Mouse (Mus musculus): ENCODE data around the gene Esrrg. TPM values are rescaled to one million over a fixed set of nuclear protein-coding genes. Genes with fewer than 3 reads are reported as not detected.

Esrrg gene
- polyA plus RNA-seq, 1 experiment from 2014 or later, result 21.2 TPM

DNA sequence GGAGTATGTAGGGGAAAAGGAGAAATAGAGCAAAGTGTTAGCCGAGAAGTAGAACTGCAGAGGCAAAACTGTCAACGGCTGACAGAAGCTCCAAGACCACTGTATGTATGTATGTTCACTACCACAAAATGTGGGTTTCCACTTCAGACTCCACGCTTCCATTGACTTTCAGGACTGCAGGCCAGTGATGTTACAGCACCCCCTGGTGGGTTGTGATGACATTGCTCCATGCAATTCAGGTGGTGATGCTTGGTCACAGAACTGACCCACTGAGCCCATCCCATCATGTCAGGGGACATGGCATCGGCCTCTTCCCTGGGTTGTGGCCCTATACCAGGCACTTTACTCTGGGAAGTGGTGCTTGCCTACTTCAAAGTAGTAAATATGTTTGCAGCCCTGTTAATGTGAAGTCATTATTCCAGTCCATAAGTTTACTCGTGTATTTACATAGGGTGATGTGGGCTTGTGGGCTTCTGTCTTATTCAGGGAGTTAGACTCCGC is 517.0 kb downstream of the Esrrg start:
- no peaks in the 10 kb centered on the region for H3K27me3 ChIP-seq (replicated peaks)
- no peak overlapping the region for H3K9ac ChIP-seq
- WGBS, result 89% methylated on average over 6 of the region's 6 CpGs
- no peaks in the 10 kb centered on the region for H3K36me3 ChIP-seq
- H3K9me3 ChIP-seq, result no peaks in the 10 kb centered on the region
- H3K27ac ChIP-seq (replicated peaks), result no peak overlapping the region
- no peak overlapping the region for H3K4me3 ChIP-seq
- H3K4me2 ChIP-seq, result no peak overlapping the region
- peaks cover 19% of the 10 kb centered on the region for H3K4me1 ChIP-seq
- ATAC-seq (ENCODE audit: extremely low read depth, insufficient number of reproducible peaks, low FRiP score, low TSS enrichment), result no peak

DNA sequence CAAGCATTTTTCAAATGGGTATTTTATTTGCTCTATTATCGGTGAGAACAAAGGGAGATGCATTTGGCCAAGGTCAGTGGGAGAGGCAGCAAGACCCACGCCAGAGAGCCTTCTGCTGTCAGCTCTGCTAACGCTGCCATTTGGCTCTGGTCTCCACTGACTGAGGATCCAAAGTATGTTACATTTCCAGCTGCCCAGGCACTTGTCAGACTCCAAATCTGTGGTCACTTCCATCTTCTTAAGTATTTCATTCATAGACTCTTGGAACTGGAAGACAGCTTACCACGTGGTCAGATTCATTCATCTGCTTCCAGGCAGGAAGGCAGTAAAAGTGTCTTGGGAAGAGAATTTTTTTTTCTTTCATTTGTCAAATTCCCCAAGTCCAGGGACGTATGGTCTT is 527.5 kb downstream of the Esrrg start:
- WGBS, result 55% methylated on average over 5 of the region's 5 CpGs

DNA sequence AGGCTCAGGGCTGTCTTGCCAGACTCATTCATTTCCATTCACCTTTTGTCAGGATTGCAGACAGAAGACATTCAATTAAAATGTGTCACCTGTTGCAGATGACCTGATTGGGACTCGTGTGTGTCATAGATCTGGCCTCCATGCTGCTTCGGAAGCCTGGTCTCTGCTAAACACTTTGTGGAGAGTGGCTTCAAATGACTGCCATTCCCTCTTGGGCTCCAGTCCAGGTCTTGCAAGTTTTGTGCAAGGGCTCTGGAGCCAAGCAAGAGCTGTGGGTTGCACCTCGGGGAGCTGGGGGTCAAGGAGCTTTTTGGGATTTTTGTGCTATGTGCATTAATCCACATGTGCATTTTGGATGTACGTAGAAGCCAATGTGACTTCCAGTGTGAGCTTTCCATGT is 530.9 kb downstream of the Esrrg start:
- no peak overlapping the region for H3K9ac ChIP-seq
- ATAC-seq (ENCODE audit: extremely low read depth, insufficient number of reproducible peaks, low FRiP score, low TSS enrichment), result no peak
- WGBS, result 52% methylated on average over 4 of the region's 4 CpGs
- no peak overlapping the region for H3K27ac ChIP-seq (replicated peaks)
- no peak overlapping the region for H3K4me3 ChIP-seq
- H3K9me3 ChIP-seq, result no peaks in the 10 kb centered on the region
- no peaks in the 10 kb centered on the region for H3K36me3 ChIP-seq
- no peaks in the 10 kb centered on the region for H3K27me3 ChIP-seq (replicated peaks)
- no peak overlapping the region for H3K4me2 ChIP-seq
- peaks cover 13% of the 10 kb centered on the region for H3K4me1 ChIP-seq

More for the DNA sequence above, 527.5 kb downstream of the Esrrg start:
- H3K9ac ChIP-seq, result no peak overlapping the region
- H3K4me1 ChIP-seq, result peaks cover 13% of the 10 kb centered on the region
- ATAC-seq (ENCODE audit: extremely low read depth, insufficient number of reproducible peaks, low FRiP score, low TSS enrichment), result no peak
- 0 out of 2 replicates have a peak, but pooled peaks cover 9% of the 10 kb centered on the region for H3K36me3 ChIP-seq
- no peaks in the 10 kb centered on the region for H3K27me3 ChIP-seq (replicated peaks)
- H3K4me3 ChIP-seq, result no peak overlapping the region
- H3K9me3 ChIP-seq, result no peaks in the 10 kb centered on the region
- H3K27ac ChIP-seq (replicated peaks), result no peak overlapping the region
- H3K4me2 ChIP-seq, result no peak overlapping the region

DNA sequence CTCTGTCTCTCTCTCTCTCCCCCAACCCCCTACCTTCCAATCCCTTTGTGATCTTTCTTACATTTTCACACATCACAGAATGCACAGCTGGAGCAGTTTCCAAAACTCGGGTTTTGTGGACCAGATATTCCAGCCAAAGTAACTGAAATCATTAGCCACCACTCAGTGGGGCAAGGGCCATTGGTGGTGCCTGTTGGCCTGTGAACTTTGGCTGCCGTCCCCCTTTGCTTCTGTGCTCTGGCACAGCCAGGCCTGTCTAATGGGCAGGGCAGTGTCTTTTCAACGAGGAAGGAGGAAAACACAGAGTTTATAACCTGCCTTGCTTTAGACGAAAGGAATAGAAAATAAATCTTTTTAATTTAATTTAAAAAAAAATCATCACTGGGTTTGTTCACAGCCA is 531.6 kb downstream of the Esrrg start:
- Histone ChIP-seq H3K36me3 (no peaks in the 10 kb centered on the region), H3K4me3 (no peak overlapping the region), H3K9ac (no peak overlapping the region), H3K27ac (replicated peaks) (no peak overlapping the region), H3K27me3 (replicated peaks) (no peaks in the 10 kb centered on the region), H3K9me3 (no peaks in the 10 kb centered on the region), H3K4me2 (no peak overlapping the region), H3K4me1 (peaks cover 13% of the 10 kb centered on the region)
- ATAC-seq (ENCODE audit: extremely low read depth, insufficient number of reproducible peaks, low FRiP score, low TSS enrichment), result no peak
- 72% methylated on average over 4 of the region's 4 CpGs for WGBS

DNA sequence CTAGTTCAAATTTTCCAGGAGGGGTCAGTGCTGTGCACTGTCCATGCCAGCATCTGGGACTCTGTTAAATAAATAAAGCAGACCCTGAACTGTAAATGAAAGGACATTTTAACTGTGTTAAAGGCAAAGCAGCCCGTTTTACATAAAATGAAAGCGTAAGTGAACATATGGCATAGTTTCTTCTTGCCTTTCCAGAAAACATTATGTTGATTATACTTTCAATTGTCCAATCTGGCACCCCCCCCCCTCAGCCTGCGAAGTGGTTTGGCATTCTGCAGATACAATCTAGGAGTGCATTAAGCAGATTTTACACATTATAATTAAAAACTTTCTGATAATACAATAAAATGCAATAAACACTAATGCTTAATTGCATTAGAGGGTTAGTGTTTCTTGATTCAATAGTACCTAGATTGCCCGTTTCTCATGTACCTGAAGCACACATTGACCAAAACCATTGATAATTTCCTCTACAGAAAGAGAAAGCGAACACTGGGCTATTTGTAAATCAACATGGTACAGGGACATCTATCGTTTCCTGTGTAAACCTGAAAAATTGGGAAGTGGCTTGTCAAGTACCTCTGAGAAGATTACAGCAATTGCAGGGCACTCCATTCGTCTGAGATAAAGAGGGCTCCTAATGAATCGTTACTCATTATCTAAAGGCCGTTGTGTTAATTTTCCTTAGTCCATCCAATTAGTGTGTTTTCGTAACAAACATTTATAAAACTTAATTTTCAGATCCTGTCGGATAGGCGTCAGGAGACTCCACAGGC is 539.0 kb downstream of the Esrrg start:
- H3K27me3 ChIP-seq (replicated peaks), result no peaks in the 10 kb centered on the region
- no peak overlapping the region for H3K4me3 ChIP-seq
- ATAC-seq (ENCODE audit: extremely low read depth, insufficient number of reproducible peaks, low FRiP score, low TSS enrichment), result no peak
- no peaks in the 10 kb centered on the region for H3K4me1 ChIP-seq
- H3K36me3 ChIP-seq, result peaks cover 13% of the 10 kb centered on the region
- H3K4me2 ChIP-seq, result no peak overlapping the region
- 73% methylated on average over 12 of the region's 12 CpGs for WGBS
- H3K9ac ChIP-seq, result no peak overlapping the region
- no peak overlapping the region for H3K27ac ChIP-seq (replicated peaks)
- H3K9me3 ChIP-seq, result no peaks in the 10 kb centered on the region

DNA sequence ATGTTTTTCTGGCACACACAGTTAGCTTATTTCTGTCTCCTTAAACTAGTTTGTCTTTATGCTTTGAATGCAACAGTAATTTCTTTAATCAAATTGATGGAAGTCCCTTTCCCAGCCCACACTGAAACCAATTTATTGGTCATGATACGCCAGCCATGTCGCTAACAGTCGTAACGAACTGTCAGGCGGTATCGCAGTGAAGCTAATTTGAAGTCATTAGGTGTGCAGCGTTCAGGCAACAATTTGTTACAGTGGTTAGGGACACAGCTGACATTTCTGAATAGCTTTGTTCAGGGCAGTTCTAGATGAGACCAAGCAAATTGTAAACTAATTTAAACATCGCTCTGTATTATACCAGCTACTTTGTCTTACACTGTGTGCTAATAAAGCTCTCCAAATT is 542.5 kb downstream of the Esrrg start:
- 95% methylated on average over 8 of the region's 8 CpGs for WGBS

DNA sequence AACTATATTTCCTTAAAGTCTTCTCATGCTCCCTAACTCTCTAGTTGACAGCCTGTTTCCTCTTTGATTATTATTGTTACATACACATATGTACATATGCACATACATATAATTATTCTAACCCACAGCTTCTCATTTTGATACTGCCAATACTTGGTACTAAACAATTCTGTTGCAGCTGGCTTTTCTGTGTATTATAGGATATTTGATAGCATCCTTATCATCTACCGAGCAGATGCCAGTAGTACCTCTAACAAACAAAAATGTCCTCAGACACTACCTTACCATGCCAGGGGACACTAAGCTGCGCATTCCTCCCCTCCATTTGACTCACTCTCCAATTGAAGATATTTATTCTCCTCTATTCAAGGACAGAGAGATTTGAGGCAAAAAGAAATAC is 543.4 kb downstream of the Esrrg start:
- no peak overlapping the region for H3K9ac ChIP-seq
- peaks cover 25% of the 10 kb centered on the region for H3K4me1 ChIP-seq
- H3K4me2 ChIP-seq, result no peak overlapping the region
- H3K27ac ChIP-seq (replicated peaks), result no peak overlapping the region
- WGBS, result 81% methylated on average over 2 of the region's 2 CpGs
- no peak overlapping the region for H3K4me3 ChIP-seq
- H3K27me3 ChIP-seq (replicated peaks), result no peaks in the 10 kb centered on the region
- no peak for ATAC-seq (ENCODE audit: extremely low read depth, insufficient number of reproducible peaks, low FRiP score, low TSS enrichment)
- H3K36me3 ChIP-seq, result peaks cover 10% of the 10 kb centered on the region
- H3K9me3 ChIP-seq, result no peaks in the 10 kb centered on the region

More for the DNA sequence above, 542.5 kb downstream of the Esrrg start:
- Histone ChIP-seq H3K4me2 (no peak overlapping the region), H3K9ac (no peak overlapping the region), H3K9me3 (no peaks in the 10 kb centered on the region), H3K36me3 (peaks cover 12% of the 10 kb centered on the region), H3K4me1 (peaks cover 21% of the 10 kb centered on the region), H3K27ac (replicated peaks) (no peak overlapping the region), H3K4me3 (no peak overlapping the region), H3K27me3 (replicated peaks) (no peaks in the 10 kb centered on the region)
- no peak for ATAC-seq (ENCODE audit: extremely low read depth, insufficient number of reproducible peaks, low FRiP score, low TSS enrichment)

DNA sequence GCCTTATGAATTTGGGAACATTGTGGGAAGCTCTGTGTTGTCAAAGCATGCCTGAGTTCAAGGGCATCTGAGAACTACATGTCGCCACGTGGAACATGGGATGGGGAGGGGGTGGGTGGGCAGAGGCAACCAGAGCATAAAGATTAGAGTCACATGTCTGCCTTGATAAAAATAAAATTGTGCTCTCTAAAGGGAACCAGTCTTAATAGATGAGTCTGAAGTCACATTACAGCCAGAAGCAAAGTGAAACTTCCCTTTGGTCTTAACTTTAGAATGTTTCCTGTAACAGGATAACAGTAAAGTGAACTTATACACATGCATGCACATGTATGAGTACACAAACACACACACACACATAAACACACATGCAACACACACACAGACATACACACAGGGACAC is 545.1 kb downstream of the Esrrg start:
- peaks cover 36% of the 10 kb centered on the region for H3K4me1 ChIP-seq
- no peak for ATAC-seq (ENCODE audit: extremely low read depth, insufficient number of reproducible peaks, low FRiP score, low TSS enrichment)
- H3K4me3 ChIP-seq, result no peak overlapping the region
- peaks cover 10% of the 10 kb centered on the region for H3K36me3 ChIP-seq
- H3K9ac ChIP-seq, result no peak overlapping the region
- H3K27ac ChIP-seq (replicated peaks), result no peak overlapping the region; the same call in 1 of the 2 replicates
- H3K9me3 ChIP-seq, result no peaks in the 10 kb centered on the region
- no peaks in the 10 kb centered on the region for H3K27me3 ChIP-seq (replicated peaks)
- H3K4me2 ChIP-seq, result no peak overlapping the region
- 45% methylated on average over 2 of the region's 2 CpGs for WGBS

DNA sequence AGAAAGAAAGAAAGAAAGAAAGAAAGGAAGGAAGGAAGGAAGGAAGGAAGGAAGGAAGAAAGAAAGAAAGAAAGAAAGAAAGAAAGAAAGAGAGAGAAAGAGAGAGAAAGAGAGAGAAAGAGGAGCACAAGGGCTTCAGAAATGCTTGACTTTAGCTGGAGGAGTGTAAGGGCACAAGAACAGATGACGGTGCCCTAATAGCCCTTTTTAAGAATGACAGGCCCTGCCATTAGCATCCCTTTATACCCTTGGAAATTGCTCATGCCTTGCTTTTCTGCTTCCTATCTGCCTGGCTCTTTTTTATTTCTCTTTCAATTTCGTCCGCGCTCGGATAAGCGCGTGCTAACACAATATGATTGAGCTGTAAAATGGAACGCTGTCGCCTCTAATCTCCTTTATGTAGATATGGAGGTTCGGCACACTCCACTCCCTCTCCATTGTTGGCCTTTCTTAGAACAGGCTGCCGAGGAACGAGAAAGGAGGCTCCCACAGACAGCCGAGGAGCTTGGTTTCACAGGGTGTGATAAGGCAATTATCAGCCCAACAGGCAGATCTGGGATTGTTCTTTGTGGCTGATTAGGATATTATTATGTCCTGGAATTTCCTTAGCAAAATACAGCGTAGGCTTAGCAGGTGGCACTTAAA is 546.0 kb downstream of the Esrrg start:
- peaks cover 43% of the 10 kb centered on the region for H3K4me1 ChIP-seq
- peak overlapping the region; percentile 37; the same call in 1 of the 2 replicates for H3K27ac ChIP-seq (replicated peaks)
- peak overlapping the region; percentile 58; the same call in 1 of the 2 replicates for H3K9ac ChIP-seq
- ATAC-seq (ENCODE audit: extremely low read depth, insufficient number of reproducible peaks, low FRiP score, low TSS enrichment), result no peak
- H3K9me3 ChIP-seq, result no peaks in the 10 kb centered on the region
- peaks cover 10% of the 10 kb centered on the region for H3K36me3 ChIP-seq
- H3K4me3 ChIP-seq, result peak overlapping the region; percentile 30
- 21% methylated on average over 14 of the region's 14 CpGs for WGBS
- H3K4me2 ChIP-seq, result peak overlapping the region; percentile 63
- no peaks in the 10 kb centered on the region for H3K27me3 ChIP-seq (replicated peaks)

DNA sequence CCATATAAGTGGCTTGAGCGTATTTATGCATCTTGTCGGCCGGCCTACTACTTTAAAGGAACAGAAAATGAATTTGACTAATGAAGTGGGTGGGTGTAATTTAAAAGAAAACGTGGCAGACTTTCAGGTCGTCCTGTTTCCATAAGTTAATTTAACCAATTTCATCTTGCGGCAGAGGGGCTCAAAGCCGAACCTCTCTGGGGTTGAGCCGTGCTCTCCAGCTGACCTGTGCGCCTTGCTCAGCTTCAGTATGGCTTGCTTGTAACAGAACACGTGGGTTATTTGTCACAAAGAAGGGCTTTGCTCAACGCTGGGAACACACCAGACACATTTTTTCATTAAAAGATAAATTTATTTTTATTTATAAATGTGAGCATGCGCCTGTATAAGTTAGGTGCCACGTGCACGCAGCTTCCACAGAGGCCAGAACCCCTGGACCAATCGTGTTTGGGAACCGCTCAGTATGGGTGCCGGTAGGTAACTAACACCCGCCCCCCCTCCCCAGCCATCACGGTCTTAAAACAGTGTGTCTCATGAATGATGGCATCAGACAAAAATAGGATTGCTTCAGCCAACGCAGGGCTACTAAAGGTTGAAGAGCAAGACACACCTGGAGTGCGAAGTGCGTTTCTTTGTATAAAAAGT is 546.7 kb downstream of the Esrrg start:
- peak overlapping the region; percentile 63 for H3K4me2 ChIP-seq
- H3K27me3 ChIP-seq (replicated peaks), result no peaks in the 10 kb centered on the region
- WGBS, result 75% methylated on average over 22 of the region's 22 CpGs
- peak overlapping the region; percentile 37; the same call in 1 of the 2 replicates for H3K27ac ChIP-seq (replicated peaks)
- peaks cover 7% of the 10 kb centered on the region for H3K36me3 ChIP-seq
- H3K4me3 ChIP-seq, result no peak overlapping the region
- H3K4me1 ChIP-seq, result peaks cover 43% of the 10 kb centered on the region
- no peaks in the 10 kb centered on the region for H3K9me3 ChIP-seq
- no peak for ATAC-seq (ENCODE audit: extremely low read depth, insufficient number of reproducible peaks, low FRiP score, low TSS enrichment)
- H3K9ac ChIP-seq, result no peak overlapping the region

DNA sequence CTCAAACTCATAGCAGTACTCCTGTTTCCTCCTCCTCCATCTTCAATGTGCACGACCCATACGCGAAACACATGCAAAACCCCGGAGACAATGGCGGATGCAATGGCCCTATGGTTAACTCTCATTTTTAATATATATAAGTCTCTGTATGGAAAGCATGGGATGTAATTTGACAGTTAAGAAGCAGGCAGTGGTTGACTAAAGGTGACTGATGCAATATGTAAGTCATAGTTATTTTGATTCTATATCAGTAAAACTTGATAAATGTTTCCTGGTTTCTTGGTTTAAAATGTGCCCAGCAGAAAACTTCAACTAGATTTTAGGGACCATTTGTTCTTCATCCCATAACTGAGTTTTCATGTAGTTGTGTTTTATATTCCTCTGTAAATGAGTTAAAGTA is 547.9 kb downstream of the Esrrg start:
- Histone ChIP-seq H3K9me3 (no peaks in the 10 kb centered on the region), H3K4me3 (no peak overlapping the region), H3K36me3 (0 out of 2 replicates have a peak, but pooled peaks cover 1% of the 10 kb centered on the region), H3K9ac (no peak overlapping the region), H3K27ac (replicated peaks) (no peak overlapping the region), H3K27me3 (replicated peaks) (no peaks in the 10 kb centered on the region), H3K4me2 (no peak overlapping the region), H3K4me1 (peaks cover 43% of the 10 kb centered on the region)
- no peak for ATAC-seq (ENCODE audit: extremely low read depth, insufficient number of reproducible peaks, low FRiP score, low TSS enrichment)
- 87% methylated on average over 5 of the region's 5 CpGs for WGBS
